Mouse (Mus musculus) forebrain, embryonic 10.5 days (tissue): ENCODE measurements at regions not wholly inside any gene's neighbourhood (a gene's known extent, or its start where the extent isn't known, plus 50 kb on each side); places are given as distances from the start of the nearest gene placed in this dataset.
"Not testable (repeated sequence)": the region's sequence is repeated elsewhere in the genome, so short reads cannot be mapped to it uniquely, and the experiment has no call there.

Experiments used
- DNase-seq: peaks from one replicate; pipeline ENCODE4 v3.0.0-alpha.2; 2017; ENCODE audit warnings: low spot score; ENCODE audit errors: extremely low spot score
- H3K27ac ChIP-seq: fragments of 300-500 bp; sonication (generic); 2 replicates; pipeline ENCODE4 v1.5.1; 2016; ENCODE audit warnings: mild to moderate bottlenecking
- H3K27me3 ChIP-seq: fragments of 300-500 bp; sonication (generic); 2 replicates; pipeline ENCODE4 v1.6.1; 2016; ENCODE audit warnings: mild to moderate bottlenecking; ENCODE audit not compliant: poor library complexity, severe bottlenecking
- H3K36me3 ChIP-seq: fragments of 300-500 bp; sonication (generic); replicated peaks from 2 replicates; pipeline ENCODE4 v1.6.1; 2016; ENCODE audit warnings: mild to moderate bottlenecking, moderate library complexity
- H3K4me1 ChIP-seq: fragments of 300-500 bp; sonication (generic); 2 replicates; pipeline ENCODE4 v1.6.1; 2016
- H3K4me3 ChIP-seq: fragments of 300-500 bp; sonication (generic); 2 replicates; pipeline ENCODE4 v1.5.1; 2016; ENCODE audit warnings: mild to moderate bottlenecking, moderate library complexity
- H3K9me3 ChIP-seq: fragments of 300-500 bp; sonication (generic); 2 replicates; pipeline ENCODE4 v1.6.1; 2016; ENCODE audit warnings: mild to moderate bottlenecking, moderate library complexity
- WGBS: fragments of 180-500 bp; shearing (Covaris S2); methylation state at CpG from one replicate; pipeline ENCODE4 v1.1.7; 2016; 5-methylcytosine and 5-hydroxymethylcytosine counted together

DNA sequence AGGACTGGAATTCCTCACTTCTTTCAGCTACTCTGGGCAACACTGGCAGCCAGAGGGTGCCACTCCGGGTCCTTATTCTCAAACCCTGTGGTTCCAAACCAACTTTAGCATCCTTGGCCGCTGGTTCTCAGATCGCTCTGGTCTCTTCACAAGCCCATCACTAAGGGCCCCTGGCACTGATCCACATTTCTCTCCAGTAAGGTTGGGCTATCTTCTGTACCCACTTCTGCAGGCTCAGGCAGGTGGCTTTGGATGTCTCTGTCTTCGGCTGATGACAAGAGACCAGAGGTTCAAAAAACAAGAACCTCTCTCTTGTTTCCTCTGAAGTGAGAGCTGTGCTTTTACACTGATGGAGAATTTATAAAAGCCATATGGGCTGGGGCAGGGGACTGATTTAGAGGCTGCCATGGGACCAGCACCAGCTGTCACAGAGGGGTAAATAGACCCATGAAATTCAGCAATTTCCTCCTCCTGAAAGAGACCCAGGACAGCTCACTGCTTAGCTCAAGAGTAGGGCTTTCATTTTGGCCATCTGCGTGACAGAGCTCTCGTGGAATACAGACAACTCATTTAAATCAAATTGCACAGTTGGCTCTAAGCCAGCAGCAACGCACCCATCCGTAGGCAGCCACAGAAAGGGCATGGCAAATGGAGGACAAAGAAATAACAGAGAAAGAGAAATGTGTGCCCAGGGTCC is 54.3 kb upstream of the Dynlt1c start:
- no CpG with 5 or more reads among the region's 8 CpGs for WGBS
- H3K9me3 ChIP-seq, H3K27me3 ChIP-seq, H3K4me3 ChIP-seq, H3K36me3 ChIP-seq, H3K4me1 ChIP-seq, H3K27ac ChIP-seq, DNase-seq: not testable (repeated sequence)

GRCm38 (mm10) chr17:6547937-6548336 is 53.5 kb upstream of the Dynlt1c start:
- not testable (repeated sequence) for H3K27ac ChIP-seq, H3K27me3 ChIP-seq, H3K4me1 ChIP-seq, H3K9me3 ChIP-seq, H3K36me3 ChIP-seq, H3K4me3 ChIP-seq, DNase-seq
- WGBS, result no CpG with 5 or more reads among the region's 6 CpGs
